Mouse (Mus musculus) C2C12 (cell line): Measurements from ENCODE around the gene Col11a1. TPM values are rescaled to one million over a fixed set of nuclear protein-coding genes. Genes with fewer than 3 reads are reported as not detected.

Experiments used
- H3K27me3 ChIP-seq: one replicate; pipeline ENCODE4 v1.6.1; 2011; ENCODE audit not compliant: control insufficient read depth, insufficient read depth, insufficient read length
- H3K36me3 ChIP-seq: one replicate; pipeline ENCODE4 v1.6.1; 2011; ENCODE audit not compliant: control insufficient read depth, insufficient read depth
- H3K4me3 ChIP-seq: one replicate; pipeline ENCODE4 v1.5.1; 2011; ENCODE audit warnings: mild to moderate bottlenecking, control low read depth; ENCODE audit not compliant: poor library complexity, insufficient read depth, severe bottlenecking
- H3K79me2 ChIP-seq: one replicate; pipeline ENCODE4 v1.6.1; 2011; ENCODE audit not compliant: control insufficient read depth, insufficient read depth
- H3K79me3 ChIP-seq: one replicate; pipeline ENCODE4 v1.6.1; 2011; ENCODE audit warnings: low read depth, control low read depth
- H3ac ChIP-seq: one replicate; pipeline ENCODE3; 2011; ENCODE audit warnings: low read depth; ENCODE audit not compliant: control insufficient read depth, insufficient read length
- CEBPB ChIP-seq: IDR thresholded peaks from one replicate; pipeline ENCODE4 v1.6.1; 2011; ENCODE audit warnings: low read depth, mild to moderate bottlenecking, control low read depth, moderate library complexity
- CTCF ChIP-seq: IDR thresholded peaks from one replicate; pipeline ENCODE4 v1.5.1; 2011; ENCODE audit not compliant: control insufficient read depth, insufficient read depth, insufficient read length
- FOSL1 ChIP-seq: IDR thresholded peaks from one replicate; pipeline ENCODE4 v1.8.0; 2011; ENCODE audit warnings: mild to moderate bottlenecking, low read length; ENCODE audit not compliant: poor library complexity, insufficient read depth, severe bottlenecking
- MAX ChIP-seq: IDR thresholded peaks from one replicate; pipeline ENCODE4 v1.6.1; 2011; ENCODE audit warnings: mild to moderate bottlenecking, control low read depth
- MYOD1 ChIP-seq: IDR thresholded peaks from one replicate; pipeline ENCODE4 v1.6.1; 2011; ENCODE audit warnings: low read depth; ENCODE audit not compliant: control insufficient read depth, insufficient read length
- MYOG ChIP-seq: IDR thresholded peaks from one replicate; pipeline ENCODE4 v1.6.1; 2011; ENCODE audit not compliant: control insufficient read depth, insufficient read length; ENCODE audit errors: extremely low read depth
- USF1 ChIP-seq: IDR thresholded peaks from one replicate; pipeline ENCODE4 v1.6.1; 2011; ENCODE audit warnings: low read depth, mild to moderate bottlenecking, control low read depth, moderate library complexity
- long read RNA-seq, 2 experiments: library from polyadenylated mRNA; unstranded; transcript quantifications; one replicate each; pipeline ENCODE4 v2.0.0; 2019 to 2020
- polyA plus RNA-seq: library from polyadenylated mRNA; unstranded; fragments of >200 nt; fragmentation: generic; extraction: Trizol; gene quantifications from one replicate; pipeline ENCODE4 v1.2.1, GENCODE M21; 2012; ENCODE audit warnings: missing spikeins

Col11a1 gene
- polyA plus RNA-seq: 0.40 TPM
- long read RNA-seq, experiment 1: 0 reads
- long read RNA-seq, experiment 2: 0 reads

DNA sequence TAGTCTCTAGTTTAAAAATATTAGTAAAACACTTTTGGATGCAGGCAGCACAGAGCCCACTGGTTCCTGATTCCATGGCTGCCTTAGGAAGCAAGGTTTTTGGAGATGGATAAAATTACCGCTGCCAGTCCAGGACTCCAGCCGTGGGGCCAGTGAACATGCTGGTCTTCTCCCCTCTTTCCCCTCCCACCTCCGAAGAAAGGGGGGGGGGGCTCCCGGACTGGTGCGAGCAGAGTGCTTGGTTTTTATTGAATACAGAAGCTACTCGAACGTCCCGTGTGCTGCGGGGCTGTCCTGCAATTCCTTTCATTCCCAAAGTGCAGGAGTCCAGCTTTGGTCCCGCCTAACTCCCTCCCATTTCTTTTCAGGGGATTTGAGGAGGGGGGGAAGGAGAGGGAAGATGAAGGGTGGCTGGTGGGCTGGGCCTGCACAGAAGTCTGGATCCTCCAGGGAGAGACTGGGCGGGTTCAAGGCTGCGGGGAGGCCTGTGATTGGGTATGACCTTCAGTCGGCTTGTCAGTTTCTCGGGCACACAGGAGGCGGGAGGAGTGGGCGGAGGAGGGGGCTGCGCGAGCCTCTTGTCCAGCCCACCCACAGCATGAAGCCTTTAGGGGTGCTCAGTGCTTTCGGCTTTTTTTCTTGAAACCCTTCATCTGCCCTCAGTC lies at the start of gene Col11a1:
Gene Col11a1, plus strand, starts transcription at position 570 of the 665 bp plus-strand sequence.
- no peak for TF ChIP-seq MYOG
- TF ChIP-seq MAX: no peak
- TF ChIP-seq MYOD1: no peak
- TF ChIP-seq USF1: no peak
- no peak for TF ChIP-seq CTCF
- TF ChIP-seq FOSL1: no peak
- no peak for TF ChIP-seq CEBPB

DNA sequence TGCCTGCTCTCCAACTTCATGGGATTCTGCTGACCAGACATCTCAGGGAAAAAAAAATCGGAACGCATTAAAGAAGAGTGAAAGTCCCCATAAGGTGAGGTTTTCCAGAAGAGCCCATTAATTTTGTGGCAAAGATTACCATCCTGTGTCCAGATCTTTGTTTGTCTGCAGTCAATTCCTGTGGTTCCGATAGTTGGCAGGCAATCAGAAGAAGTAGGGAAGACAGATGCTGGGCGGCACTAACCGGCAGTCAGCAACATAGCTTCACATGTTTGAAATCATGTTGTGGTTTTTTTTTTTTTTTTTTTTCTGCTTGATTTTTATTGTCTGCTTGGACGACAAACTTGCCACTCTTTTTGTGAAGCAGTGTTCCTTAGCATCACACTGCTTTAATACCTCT lies 39.4 kb upstream of the Col11a1 start:
- Histone ChIP-seq H3K36me3 (no peaks in the 10 kb centered on the region), H3K79me2 (no peaks in the 10 kb centered on the region), H3K4me3 (no peak overlapping the region), H3K79me3 (no peaks in the 10 kb centered on the region), H3K27me3 (no peaks in the 10 kb centered on the region), H3ac (no peak overlapping the region)
- TF ChIP-seq MYOG: no peak
- no peak for TF ChIP-seq FOSL1
- no peak for TF ChIP-seq USF1
- TF ChIP-seq MAX: no peak
- TF ChIP-seq CTCF: no peak

More for the DNA sequence above, at the start of gene Col11a1:
- Histone ChIP-seq H3K79me3 (no peaks in the 10 kb centered on the region), H3K27me3 (no peaks in the 10 kb centered on the region), H3ac (no peak within 1 kb of the TSS), H3K79me2 (no peaks in the 10 kb centered on the region), H3K4me3 (no peak within 1 kb of the TSS), H3K36me3 (no peaks in the 10 kb centered on the region)

DNA sequence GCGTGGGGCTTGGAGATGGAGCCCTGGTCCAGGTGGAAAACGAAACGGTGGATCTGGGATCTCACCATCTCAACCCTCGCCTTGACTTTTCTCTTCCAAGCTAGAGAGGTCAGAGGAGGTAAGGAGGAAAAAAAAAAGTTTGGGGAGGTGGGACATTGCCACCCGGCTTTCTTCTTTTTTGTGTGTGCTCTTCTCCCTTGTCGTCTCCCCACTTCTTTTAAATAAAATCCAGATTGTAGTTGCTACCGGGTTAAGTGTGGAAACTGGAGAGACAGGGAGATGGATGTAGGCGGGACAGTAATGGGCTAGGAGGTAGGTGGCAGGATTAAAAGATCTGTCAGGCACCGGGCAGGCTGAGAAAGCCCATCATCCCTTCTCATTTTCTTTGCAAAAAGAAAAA lies 546 bp downstream of the Col11a1 start:
- TF ChIP-seq CTCF: no peak
- TF ChIP-seq MYOG: no peak
- no peak for TF ChIP-seq FOSL1
- TF ChIP-seq USF1: no peak
- TF ChIP-seq MAX: no peak
- no peak for TF ChIP-seq CEBPB
- TF ChIP-seq MYOD1: no peak
- no peak overlapping the region for H3K4me3 ChIP-seq
- H3K27me3 ChIP-seq: no peaks in the 10 kb centered on the region
- no peaks in the 10 kb centered on the region for H3K79me3 ChIP-seq
- no peaks in the 10 kb centered on the region for H3K79me2 ChIP-seq
- H3K36me3 ChIP-seq: no peaks in the 10 kb centered on the region
- no peak overlapping the region for H3ac ChIP-seq

DNA sequence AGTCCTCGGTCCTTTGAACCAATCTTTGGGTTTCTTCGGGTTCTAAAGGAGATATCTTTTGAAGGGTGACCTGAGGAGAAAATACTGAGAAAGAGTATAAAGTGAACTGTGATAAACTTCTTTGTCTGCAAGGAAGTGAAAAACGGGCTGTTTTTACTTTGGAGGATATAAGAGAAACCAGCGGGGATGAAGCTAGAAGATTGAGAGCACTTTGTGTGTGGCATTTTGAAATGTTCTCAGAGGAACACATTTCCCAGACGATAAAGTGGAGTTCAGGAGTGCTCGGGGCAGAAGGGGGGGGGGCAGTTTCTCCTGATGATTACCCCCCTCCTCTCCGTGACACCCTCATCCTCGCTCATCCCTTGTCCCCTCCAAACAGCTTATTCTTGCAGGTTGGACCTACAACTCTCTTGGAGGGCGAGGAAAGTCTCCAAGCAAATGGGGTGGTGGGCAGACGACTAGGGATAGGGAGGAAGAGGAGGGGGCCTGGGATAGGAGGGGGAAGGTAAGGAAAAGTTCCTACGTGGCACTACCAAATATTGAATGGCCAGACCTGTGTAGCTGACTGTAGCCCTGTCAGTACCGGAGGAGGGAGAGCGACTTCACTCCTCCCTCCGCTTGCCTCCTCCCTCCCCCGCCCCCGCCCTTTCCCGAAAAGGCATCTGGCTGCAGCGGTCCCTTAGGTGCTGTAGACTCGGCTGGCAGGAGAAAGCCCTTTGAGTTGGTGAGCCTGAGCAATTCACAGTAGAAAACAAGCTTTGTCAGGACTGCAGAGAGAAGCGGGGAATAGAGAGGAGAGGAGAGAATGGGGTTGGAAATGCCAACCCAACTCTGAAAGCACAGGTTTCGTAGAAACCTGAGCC lies 1.2 kb downstream of the Col11a1 start:
- H3ac ChIP-seq: no peak overlapping the region
- H3K27me3 ChIP-seq: no peaks in the 10 kb centered on the region
- no peaks in the 10 kb centered on the region for H3K79me3 ChIP-seq
- no peak for TF ChIP-seq MYOD1
- TF ChIP-seq FOSL1: no peak
- no peak for TF ChIP-seq USF1
- no peak for TF ChIP-seq MAX
- TF ChIP-seq CTCF: no peak
- no peak for TF ChIP-seq MYOG
- no peak for TF ChIP-seq CEBPB
- no peaks in the 10 kb centered on the region for H3K79me2 ChIP-seq
- H3K4me3 ChIP-seq: no peak overlapping the region
- H3K36me3 ChIP-seq: no peaks in the 10 kb centered on the region

DNA sequence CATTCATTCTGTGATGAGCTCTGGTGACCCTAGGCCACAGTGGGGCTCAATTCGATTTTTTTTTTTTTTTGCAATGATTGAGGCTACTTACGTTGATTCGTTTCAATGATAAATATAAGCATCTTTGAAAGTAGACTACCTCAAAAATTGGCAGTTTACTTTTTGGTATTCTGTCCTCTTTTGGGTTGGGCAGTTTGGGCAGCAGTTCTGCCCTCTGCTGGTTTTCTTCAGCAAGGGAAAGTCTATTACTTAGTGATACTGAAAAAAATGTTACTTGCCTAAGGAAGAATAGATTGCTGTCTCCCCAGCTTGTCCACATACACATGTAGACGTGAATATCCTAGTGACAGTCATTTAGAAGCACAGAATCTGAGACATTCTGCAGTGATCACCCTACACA lies 2.0 kb downstream of the Col11a1 start:
- no peak overlapping the region for H3K4me3 ChIP-seq
- no peaks in the 10 kb centered on the region for H3K36me3 ChIP-seq
- no peaks in the 10 kb centered on the region for H3K79me3 ChIP-seq
- no peaks in the 10 kb centered on the region for H3K79me2 ChIP-seq
- no peak overlapping the region for H3ac ChIP-seq
- H3K27me3 ChIP-seq: no peaks in the 10 kb centered on the region
- TF ChIP-seq CTCF: no peak

DNA sequence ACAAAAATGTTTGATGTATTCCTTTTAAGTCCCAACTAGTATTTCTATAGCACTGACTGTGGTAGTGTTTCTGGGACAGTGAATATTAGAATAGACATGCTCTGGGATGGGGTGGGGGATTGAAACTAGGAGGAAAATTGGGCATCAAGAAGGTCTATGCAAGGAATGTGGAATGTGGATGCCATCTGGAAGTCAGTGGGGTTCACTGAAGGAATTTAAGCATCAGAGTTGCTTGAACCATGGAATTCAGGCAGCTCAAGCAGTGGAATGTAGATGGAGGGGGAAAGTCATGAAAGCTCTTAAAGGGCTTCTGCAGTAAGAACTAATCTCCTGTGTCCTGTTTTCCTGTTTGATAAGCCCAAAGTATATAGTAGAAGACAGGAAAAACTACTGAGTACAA lies 22.1 kb downstream of the Col11a1 start:
- no peak overlapping the region for H3K4me3 ChIP-seq
- TF ChIP-seq MYOD1 (no peak), MYOG (no peak), CTCF (no peak), USF1 (no peak), MAX (no peak), CEBPB (no peak), FOSL1 (no peak)
- H3K79me2 ChIP-seq: no peaks in the 10 kb centered on the region
- no peaks in the 10 kb centered on the region for H3K79me3 ChIP-seq
- H3ac ChIP-seq: no peak overlapping the region
- no peaks in the 10 kb centered on the region for H3K36me3 ChIP-seq
- H3K27me3 ChIP-seq: no peaks in the 10 kb centered on the region
